Mouse (Mus musculus) T-helper 17 cell (primary cell): ENCODE data around the gene Scel.

Experiments used
- in situ Hi-C, 2 experiments: fragments of 300-600 bp; cut with MboI, MseI; formaldehyde crosslinking; loops; 1 replicate in 1 of 2; 2 replicates in 1 of 2; pipeline ENCODE4 v1.15.1; 2025; ENCODE audit warnings: high pct_unique_total_duplicates in 2 of 2

The Scel gene

DNA sequence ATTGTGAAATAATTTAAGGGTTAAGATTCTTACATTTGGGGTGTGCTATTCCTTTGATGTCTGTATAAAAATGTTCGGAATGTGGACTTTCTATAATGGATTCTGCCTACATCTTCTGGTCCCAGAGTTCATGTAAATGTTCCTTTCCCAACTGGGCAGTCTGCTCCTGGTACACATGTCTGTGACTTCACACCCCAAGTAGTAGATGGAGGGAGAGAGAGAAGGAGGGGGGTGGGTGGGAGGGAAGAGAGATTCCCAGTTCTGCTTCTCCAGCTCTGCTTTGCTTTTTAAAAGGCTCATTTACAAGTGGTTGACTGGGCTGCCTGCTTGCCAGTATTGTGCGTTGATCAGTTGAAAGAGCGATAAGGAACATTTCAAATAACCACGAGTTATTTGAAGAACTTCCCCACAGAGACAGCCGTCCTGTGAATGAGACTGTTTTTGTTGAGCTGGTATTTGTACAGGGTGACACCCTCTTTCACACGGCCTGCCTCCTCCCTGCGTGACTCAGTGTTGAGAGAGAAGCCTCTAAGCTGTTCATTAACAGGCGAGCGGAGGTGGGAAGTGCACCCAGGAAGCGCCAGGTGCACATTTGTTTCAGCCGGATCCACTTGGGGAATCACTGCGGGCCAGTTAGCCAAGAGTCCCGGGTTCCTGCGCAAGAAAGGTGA is at the start of gene Scel:
Gene Scel (plus strand): TSS at position 541 of the 671 bp plus-strand sequence.
- in situ Hi-C loops, result loop anchor here in 1 of 2 experiments (25.0 kb wide), 1 partner anchor 826 kb away; no protein-coding TSS in a partner anchor

- in situ Hi-C loops, result loop anchor here in 1 of 2 experiments (5.0 to 10.0 kb wide), 2 partner anchors 158 to 234 kb away; no protein-coding TSS in a partner anchor
These were observed 44.3 kb upstream of the Scel start for GRCm38 (mm10) chr14:103468691-103469463.

- in situ Hi-C loops, result loop anchor here (5.0 to 10.0 kb wide), 5 partner anchors 68 to 245 kb away; partner anchors contain the start of gene Mycbp2 (in 1 of the 2)
These were observed 43.6 kb upstream of the Scel start for GRCm38 (mm10) chr14:103469464-103470015.

GRCm38 (mm10) chr14:103471074-103471778 is 41.9 kb upstream of the Scel start:
- in situ Hi-C loops, result loop anchor here in 1 of 2 experiments (5.0 to 10.0 kb wide), 3 partner anchors 66 to 246 kb away; partner anchors contain the start of gene Mycbp2

DNA sequence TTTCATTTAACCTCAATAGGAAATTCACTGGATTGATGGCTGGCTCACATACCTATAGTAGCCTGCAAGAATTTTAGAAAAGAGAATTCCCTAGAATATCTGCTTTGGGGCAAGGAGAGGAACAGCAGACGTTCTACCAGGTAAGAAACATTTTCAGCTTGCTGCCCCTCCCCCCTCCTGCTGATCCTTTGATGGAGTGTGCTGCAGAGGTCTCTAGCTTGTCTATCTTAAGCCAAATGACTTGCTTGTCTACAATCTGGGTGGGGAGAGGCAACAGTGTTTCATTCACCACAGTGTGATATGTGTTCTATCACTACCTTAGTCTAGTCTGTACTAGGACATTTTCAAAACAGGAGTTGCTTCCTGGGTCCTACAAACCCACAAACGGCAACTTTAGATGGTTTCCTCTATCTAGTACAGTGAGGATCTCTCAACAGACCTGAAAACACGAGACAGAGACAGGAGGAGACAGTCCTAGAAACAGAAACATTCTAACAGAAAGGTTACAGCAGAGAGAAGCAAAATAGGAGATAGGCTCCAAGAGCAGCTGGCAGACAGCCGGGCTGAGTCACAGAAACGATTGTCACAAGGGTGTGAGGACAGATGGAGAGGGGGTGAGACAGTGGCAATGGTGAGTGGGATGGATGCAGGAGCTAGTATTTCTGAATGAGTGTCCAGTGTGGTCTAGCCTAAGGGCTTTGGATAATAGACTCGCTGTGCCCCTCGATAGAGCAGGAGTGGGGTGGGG is 41.2 kb upstream of the Scel start:
- in situ Hi-C loops, result loop anchor here in 1 of 2 experiments (5.0 to 10.0 kb wide), 3 partner anchors 65 to 247 kb away; partner anchors contain the start of gene Mycbp2

DNA sequence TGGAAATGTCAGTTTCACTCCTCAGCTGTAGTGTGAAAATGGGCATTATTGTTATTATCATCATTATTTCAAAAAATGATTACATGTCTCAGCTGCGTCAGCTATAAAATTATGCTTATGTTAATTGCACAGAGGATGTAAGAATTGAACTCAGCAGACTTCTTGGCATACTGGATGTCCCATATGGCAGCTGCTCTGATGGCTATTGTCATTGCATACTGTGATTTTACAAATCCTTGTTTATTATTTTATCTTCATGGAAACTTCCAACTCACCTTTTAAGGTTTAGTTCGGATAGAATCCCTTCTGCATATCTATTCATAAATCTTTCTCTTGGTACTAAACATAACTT is 40.6 kb upstream of the Scel start:
- in situ Hi-C loops, result loop anchor here in 1 of 2 experiments (5.0 to 10.0 kb wide), 3 partner anchors 65 to 248 kb away; partner anchors contain the start of gene Mycbp2

DNA sequence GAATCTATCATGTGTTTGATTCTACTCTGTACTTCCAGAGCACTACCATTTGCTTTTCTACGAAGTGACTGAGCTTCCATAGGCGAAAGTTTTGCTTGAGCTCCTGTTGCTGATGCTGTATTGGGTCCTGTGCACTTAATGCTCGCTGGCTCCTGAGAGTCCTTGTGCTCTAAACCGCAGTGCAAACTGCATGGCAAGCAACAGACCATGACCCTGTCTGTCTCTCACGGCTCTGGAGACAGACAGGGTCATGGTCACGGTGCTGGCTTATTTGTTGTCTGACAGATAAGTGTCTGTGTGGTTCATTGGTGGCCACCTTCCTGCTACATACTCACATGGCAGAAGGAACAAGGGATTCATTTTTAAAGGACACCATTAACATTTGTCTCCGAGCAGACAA is 37.8 kb upstream of the Scel start:
- in situ Hi-C loops, result loop anchor here in 1 of 2 experiments (10.0 kb wide), 1 partner anchor 251 kb away; no protein-coding TSS in a partner anchor

DNA sequence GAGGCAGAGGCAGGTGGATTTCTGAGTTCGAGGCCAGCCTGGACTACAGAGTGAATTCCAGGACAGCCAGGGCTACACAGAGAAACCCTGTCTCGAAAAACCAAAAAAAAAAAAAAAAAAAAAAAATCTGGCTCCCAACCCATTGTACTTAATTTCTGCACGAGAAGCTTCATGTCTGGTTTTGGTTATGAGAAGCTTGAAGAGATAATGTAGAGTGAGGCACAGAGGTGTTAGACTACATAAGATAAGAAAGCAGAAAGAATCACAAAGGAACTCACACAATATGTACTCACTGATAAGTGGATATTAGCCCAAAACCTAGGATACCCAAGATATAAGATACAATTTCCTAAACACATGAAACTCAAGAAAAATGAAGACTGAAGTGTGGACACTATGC is 36.9 kb upstream of the Scel start:
- in situ Hi-C loops, result loop anchor here in 1 of 2 experiments (10.0 kb wide), 1 partner anchor 251 kb away; no protein-coding TSS in a partner anchor

DNA sequence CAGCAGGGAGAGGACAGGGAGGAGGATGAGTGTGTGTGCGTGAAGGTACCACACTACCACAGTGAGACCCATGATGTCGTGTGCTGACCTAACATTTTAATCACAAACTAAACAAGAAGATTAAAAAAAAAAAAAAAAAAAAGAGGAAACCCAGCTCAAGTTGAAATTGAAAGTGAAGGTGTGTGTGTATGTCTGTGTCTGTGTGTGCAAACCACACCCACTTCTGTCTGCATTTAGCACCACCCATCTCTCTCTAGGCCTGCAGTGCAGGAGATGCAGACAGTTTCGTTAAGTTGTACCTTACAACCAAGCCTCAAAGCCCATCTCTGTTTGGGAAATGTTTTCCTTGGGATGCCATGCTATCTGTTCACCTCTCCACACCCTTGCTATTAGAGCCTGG is 35.9 kb upstream of the Scel start:
- in situ Hi-C loops, result loop anchor here in 1 of 2 experiments (10.0 kb wide), 1 partner anchor 252 kb away; no protein-coding TSS in a partner anchor

DNA sequence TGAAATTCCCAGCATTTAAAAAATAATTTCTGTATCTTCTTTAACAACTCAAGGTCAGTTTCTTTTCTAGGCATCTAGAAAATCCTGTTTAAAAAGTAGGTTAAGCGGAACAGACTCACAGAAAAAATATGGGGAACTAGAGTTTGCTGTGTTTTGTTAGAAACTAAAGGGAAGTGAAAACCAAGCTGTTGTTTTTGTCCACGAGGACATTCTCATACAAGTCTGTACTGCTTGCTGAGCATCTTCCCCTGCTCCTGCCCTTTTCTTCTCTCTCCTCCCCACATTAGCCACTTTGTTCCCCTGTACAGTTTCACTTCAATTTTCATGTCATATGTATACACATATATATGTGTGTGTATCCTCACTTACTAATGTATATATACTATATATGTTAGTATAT is 35.2 kb upstream of the Scel start:
- in situ Hi-C loops, result loop anchor here in 1 of 2 experiments (10.0 kb wide), 1 partner anchor 253 kb away; no protein-coding TSS in a partner anchor

GRCm38 (mm10) chr14:103479446-103479845 is 33.7 kb upstream of the Scel start:
- in situ Hi-C loops, result loop anchor here in 1 of 2 experiments (10.0 kb wide), 1 partner anchor 255 kb away; no protein-coding TSS in a partner anchor

GRCm38 (mm10) chr14:103481514-103481913 is 31.6 kb upstream of the Scel start:
- in situ Hi-C loops, result no loop called here

DNA sequence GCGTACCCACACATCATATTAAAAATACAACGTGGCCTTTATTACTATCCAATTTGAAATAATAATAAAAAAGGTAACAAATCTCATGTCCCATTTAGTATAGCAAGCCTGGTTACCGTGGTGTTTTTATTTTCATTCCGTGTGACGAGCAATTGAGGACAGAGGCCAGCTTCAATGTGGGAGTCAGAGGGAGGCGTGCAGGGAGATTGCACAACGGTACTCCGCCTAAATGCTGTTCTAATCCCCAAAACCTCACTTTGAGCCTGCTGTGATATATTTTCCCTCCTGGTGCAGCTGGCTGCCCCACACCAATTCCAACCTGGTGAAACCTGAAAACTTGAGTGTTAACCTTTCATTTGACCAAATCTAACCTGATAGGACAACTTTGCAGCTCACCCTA is 27.5 kb upstream of the Scel start:
- in situ Hi-C loops, result no loop called here

GRCm38 (mm10) chr14:103486974-103487373 is 26.2 kb upstream of the Scel start:
- in situ Hi-C loops, result no loop called here

DNA sequence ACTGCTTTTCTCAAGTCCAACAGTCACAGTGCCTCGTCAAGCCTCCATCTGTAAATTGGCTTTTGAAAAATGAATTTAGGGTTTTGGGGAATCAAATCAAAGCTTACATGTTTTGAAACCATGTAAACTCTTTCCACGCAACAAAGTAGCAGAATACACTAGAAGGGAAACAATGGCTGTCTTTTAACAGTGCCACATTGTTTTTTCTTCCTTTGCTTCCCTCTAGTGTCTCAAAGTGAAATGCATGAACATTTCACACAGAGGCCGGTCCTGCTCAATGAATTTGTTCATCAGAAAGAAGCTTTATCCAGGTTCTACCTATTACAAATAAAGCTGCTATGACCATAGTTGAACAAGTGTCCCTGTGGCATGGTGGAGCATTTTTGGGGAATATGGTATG is 24.5 kb upstream of the Scel start:
- in situ Hi-C loops, result no loop called here

- in situ Hi-C loops, result no loop called here
These were observed 14.9 kb upstream of the Scel start for GRCm38 (mm10) chr14:103498199-103498598.

- in situ Hi-C loops, result no loop called here
These were observed 14.5 kb upstream of the Scel start for GRCm38 (mm10) chr14:103498613-103499012.

DNA sequence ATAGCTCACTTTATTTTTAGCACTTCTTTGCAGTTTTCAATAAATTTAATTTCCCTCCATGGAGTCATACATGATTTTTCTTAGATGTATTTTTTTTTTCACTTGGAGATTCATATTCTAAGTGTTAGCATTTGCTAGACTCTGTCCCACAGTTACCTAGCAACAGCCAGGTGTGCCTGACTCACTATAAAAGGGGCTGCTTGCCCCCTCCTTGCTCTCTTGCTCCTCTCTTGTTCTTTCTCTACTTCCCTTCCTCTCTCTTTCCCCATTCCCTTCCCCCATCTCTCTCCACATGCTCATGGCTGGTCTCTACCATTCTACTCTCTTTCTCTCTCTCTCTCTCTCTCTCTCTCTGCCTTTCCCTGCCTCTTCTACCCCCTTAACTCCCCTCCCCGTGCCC is 14.1 kb upstream of the Scel start:
- in situ Hi-C loops, result no loop called here

DNA sequence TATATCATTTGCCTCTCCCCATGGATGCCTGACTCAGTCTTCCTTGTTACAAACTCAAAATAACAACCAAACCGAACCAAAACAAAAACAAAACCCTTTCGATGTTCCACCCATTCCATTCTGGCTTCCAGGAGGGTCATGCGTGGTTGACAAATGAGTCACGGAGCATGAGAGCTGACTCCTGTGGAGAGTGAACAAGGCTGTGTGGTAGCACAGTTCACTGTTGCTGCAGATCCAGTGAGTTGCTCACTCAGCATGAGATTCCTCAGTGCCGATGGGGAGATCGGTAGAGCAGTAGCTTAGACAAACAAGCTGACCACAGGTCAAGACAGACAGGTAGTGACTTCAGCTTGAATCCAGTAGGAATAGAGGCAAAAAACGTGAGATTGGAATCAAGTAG is 12.8 kb upstream of the Scel start:
- in situ Hi-C loops, result loop anchor here (10.0 to 25.0 kb wide), 2 partner anchors 813 to 1984 kb away; no protein-coding TSS in a partner anchor

- in situ Hi-C loops, result loop anchor here (10.0 to 25.0 kb wide), 2 partner anchors 814 to 1984 kb away; no protein-coding TSS in a partner anchor
These were observed 12.2 kb upstream of the Scel start for GRCm38 (mm10) chr14:103500941-103501340.
